Mouse (Mus musculus) testis, adult 2 months (tissue): ENCODE measurements at regions not wholly inside any gene's neighbourhood (a gene's known extent, or its start where the extent isn't known, plus 50 kb on each side); places are given as distances from the start of the nearest gene placed in this dataset.

Experiments
- CTCF ChIP-seq: fragments of 200-500 bp; IDR thresholded peaks from 2 replicates; pipeline ENCODE4 v1.5.1; 2012; ENCODE audit warnings: low read depth, mild to moderate bottlenecking, inconsistent platforms, low read length, moderate library complexity; ENCODE audit not compliant: control insufficient read depth, insufficient read depth, insufficient replicate concordance
- POLR2A ChIP-seq: fragments of 200-500 bp; IDR thresholded peaks from 2 replicates; pipeline ENCODE4 v1.6.1; 2012; ENCODE audit warnings: low read depth, mild to moderate bottlenecking, inconsistent platforms, low read length, moderate library complexity; ENCODE audit not compliant: control insufficient read depth

DNA sequence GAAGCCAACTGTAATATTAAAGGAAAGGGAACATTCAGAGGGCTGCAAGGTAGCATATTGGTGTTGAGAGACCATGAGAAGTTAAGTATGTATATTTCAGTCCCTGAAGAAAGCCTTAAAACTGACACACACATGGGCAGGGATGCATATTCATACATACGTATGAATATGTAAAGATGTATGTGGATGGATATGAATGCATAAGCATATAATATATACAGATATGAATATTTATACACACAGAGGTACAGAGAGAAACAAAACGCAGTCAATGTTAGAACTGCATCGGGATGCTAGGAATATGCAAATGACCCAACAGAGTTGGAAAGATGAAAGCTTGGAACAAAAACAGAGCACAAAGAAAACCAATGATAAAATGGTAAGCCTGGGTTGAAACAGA lies 92.9 kb upstream of the Irx1 start:
- TF ChIP-seq POLR2A (no peak), CTCF (no peak)
